Mouse (Mus musculus) cerebellum, postnatal 10 days (tissue): ENCODE measurements around the gene Flywch1.

Experiments used
- DNase-seq, 2 experiments: peaks; one replicate each; pipeline ENCODE4 v3.0.0; 2021; ENCODE audit warnings: mixed read lengths in 2 of 2

Gene Flywch1

DNA sequence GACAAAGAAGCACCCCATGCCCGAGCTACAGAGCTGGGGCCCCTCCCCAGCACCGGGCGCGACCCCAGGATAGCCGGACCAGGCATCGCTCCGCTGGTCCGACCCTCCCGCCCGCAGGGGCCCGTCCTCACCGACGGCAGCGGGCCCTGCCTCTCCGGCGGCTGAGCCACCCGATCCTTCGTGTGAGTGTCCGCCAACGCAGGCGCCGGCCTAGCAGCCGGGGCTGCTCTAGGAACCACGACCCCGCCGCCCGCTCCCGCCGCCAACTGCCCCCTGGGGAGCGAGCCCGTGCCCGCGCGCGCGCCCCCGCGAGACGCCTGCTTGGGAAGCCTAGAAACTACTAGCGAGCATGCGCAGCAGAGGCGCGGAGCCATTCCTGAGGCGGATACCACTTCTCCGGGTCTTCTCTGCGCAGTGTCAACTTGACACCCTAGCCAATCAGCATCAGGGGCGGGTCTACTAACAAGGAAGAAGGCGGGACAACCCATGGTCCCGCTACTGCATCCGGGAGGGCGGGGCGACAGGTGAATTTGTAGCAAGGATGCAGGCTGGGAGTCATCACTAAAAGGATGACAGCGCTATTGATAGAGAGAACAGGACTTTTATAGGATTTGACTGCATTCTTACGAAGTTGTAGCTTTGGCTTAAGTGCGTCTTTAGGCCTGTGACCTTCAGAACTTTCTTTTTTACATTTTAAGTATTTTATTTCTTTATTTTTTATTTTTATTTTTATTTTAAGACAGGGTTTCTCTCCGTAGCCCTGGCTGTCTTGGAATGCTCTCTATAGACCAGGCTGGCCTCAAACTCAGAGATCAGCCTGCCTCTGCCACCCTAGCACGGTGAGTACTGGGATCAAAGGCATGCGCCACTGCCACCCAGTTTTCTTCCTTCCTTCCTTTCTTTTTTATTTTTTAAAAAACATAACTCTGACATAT lies at the start of gene Flywch1:
Flywch1 (minus strand) TSS at position 319 of the 935 bp plus-strand sequence.
- peak; percentile 100 for DNase-seq

DNA sequence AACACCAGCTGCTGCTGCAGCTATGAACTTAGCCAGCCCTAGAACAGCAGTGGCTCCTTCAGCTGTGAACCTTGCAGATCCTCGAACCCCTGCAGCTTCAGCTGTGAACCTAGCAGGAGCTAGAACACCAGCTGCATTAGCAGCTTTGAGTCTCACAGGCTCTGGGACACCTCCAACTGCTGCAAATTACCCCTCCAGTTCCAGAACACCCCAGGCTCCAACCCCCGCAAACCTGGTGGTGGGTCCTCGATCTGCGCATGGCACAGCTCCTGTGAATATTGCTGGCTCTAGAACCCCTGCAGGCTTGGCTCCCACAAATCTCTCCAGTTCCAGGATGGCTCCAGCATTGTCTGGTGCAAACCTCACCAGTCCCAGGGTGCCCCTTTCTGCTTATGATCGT lies 49.3 kb upstream of the Flywch1 start:
- DNase-seq: peak in 1 of 2 experiments; percentile 21

DNA sequence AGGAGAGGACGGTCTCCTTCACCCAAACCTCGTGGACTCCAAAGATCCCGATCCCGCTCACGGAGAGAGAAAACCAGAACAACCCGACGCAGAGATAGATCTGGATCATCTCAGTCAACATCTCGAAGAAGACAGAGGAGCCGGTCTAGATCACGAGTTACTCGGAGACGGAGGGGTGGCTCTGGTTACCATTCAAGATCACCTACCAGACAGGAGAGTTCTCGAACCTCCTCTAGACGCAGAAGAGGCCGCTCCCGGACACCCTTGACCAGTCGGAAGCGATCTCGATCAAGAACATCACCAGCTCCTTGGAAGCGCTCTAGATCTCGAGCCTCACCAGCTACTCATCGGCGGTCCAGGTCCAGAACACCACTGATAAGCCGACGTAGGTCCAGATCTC lies 47.8 kb upstream of the Flywch1 start:
- peak in 1 of 2 experiments; percentile 17 for DNase-seq

DNA sequence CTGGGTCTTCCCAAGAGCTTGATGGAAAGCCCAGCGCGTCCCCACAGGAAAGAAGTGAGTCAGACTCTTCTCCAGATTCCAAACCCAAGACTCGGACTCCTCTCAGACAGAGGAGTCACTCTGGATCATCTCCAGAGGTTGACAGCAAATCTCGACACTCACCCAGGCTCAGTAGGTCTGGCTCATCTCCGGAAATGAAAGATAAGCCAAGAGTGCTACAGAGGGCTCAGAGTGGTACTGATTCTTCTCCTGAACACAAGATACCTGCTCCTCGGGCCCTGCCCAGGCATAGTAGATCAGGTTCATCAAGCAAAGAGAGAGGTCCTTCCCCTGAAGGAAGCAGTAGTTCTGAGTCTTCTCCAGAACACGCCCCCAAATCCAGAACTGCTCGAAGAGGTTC lies 47.2 kb upstream of the Flywch1 start:
- DNase-seq: peak in 1 of 2 experiments; percentile 15

DNA sequence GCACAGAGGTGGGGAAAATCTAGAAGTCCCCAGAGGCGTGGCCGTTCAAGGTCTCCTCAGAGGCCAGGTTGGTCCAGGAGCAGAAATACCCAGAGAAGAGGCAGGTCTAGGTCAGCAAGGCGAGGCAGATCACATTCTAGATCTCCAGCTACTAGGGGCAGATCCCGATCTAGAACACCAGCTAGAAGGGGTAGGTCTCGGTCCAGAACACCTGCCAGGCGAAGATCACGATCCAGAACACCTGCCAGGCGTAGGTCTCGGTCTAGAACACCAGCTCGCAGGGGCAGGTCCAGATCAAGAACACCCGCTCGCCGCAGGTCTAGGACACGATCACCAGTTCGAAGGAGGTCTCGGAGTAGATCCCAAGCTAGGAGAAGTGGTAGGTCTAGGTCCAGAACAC lies 44.2 kb upstream of the Flywch1 start:
- peak in 1 of 2 experiments; percentile 13 for DNase-seq

DNA sequence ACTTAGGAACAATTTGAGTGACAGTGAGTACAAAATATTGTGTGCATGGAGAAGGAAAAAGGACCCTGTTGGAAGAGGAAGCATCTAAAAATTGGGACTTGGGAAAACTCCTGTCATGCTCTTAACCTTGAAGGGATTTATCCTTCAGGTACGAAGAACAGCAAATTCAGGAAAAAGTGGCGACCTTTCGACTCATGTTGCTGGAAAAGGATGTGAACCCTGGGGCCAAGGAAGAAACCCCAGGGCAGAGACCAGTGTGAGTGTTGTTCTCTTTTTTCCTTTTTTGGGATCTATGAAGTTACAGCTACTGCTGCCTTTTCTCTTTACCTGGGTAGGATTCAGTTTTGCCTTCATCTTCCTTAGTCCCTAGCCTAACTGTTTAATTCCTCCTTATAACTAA lies 36.5 kb upstream of the Flywch1 start:
- DNase-seq: no peak

DNA sequence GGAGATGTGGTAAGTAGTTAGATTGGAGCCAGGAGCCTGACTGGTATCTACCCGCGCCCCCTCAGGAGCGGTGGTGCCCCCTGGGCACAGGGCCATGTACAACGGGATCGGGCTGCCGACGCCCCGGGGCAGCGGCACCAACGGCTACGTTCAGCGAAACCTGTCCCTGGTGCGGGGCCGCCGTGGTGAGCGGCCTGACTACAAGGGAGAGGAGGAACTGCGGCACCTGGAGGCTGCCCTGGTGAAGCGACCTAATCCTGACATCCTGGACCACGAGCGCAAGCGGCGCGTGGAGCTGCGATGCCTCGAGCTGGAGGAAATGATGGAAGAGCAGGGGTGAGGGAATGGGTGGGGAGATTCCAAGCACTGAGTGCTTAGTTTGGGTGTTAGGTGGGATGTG lies 35.5 kb upstream of the Flywch1 start:
- DNase-seq: peak in 1 of 2 experiments; percentile 55

DNA sequence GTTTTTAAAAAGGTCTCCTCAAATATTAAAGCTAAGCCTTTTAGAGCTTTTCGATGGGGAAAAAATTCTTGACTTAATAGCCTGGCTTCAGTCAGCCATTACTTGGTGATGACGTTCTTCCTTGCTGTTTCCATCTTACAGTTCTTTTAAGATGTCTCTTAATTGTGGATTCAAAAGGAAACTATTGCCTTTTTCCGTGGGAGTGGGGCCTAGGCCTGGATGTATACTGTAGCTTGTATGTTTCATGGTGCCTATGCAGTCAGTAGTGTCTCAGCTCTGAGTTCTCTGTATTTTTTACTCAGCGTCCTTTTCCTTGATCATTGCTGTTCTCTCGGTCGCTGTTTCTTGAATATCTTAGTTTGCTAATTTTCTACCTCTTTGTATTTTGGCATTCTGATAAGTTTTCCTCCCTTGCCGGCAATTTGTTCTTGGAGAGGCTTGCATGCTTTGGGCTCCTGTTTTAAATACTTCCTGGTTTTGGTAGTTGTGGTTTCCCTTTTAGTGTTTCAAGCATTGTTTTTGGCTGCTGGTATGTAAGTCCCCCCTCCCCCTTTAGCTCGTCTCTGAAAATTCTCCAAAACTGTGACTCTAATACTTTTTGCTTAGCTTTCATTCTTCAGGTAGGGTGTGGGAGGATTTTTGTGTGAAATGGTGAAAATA lies 33.2 kb upstream of the Flywch1 start:
- no peak for DNase-seq

DNA sequence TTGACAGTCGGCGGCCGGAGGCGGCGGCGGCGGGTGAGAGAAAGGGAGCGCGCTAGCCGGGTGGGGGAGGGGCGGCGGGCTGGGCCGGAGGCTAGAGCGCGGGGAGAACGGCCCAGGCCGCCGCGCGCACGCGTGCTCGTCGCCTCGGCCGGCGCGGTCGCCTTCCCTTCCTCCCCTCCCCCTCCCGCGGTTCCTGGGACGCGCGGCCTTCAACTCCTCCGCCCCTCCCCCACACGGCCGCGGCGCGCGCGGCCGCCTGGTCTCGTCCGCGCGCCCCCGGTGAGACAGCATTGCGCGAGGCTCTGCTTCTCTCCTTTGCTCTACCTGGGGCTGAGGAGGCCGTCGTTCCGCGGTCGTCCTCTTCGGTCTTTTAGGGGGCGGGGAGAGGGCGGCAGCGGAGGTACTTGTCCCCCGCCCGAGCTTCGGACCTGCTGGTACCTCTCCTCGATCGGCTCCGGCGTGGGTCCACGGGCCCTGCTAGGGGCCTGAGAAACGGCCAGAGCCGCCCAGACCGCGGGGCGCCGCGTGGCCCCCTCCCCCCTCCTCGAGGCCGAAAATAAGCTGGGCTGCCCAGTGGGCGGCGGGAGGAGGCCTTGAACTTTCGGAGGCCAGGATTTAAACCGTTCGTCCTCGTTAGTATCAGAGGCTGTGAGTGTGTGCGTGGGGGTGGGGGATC lies 32.1 kb upstream of the Flywch1 start:
- DNase-seq: peak; percentile 95

DNA sequence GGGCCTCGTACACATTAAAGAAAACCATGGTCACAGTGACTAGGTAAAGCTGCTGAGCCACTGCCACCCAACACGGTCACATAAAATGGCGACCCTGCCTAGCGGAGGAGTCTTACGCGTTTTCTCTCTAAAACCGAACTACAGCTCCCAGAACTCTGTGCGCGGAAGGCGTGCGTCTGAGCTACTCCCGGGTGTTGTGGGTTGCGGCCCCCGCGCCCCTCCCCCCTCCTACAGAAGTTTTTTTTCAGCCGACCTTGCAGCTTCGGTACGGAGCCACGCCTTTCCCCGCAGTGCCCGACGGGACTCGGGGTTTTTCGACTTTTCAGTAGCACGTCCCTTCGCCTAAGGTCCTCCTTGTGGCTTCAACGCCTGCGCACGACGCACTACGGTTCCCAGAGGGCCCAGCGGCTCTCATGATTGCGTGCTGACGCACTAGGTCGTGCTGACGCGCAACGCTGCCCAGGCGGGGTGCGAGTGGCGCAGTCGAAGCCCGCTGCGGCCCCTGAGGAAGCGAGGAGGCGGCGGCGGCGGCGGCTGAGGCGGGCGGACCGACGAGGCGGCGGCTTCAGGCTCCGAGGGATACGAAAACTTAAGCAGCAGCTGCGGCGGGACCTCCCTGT lies 31.5 kb upstream of the Flywch1 start:
- peak; percentile 98 to 99 for DNase-seq

DNA sequence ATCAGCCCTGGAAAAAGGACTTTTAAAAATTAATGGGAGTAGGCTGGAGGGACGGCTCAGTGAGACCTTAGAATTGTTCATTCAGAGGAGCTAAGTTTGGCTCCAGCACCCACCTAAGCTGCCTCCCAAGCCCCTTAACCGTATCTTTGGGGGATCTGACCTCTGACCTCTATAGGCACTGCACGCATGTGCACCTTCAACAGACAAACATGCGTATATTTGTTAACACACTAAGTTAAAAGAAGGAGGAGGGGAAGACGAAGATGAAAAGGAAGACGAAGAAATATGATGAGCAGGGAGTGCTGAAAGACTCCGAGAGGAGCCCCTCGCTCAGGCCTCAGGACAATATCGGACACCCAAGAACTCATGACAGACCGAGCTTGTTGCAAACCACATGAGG lies 30.2 kb upstream of the Flywch1 start:
- no peak for DNase-seq

DNA sequence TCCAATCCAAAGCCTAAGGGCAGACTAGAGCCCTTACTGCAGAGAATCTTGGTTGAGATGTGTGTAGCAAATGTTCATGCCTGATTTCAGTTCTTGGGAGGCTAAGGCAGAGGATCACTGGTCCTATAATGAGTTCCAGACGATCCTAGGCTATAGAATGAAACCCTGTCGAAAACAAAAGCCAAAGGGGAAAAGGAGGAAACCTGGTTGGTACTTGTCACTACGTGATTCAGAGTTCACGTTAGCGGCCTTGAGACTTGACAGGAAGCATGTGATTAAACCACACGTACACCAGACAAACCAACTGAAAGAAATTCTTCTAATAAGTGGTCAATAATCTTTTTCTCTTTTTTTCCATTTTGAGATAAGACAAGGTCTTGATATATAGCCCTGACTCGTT lies 25.9 kb upstream of the Flywch1 start:
- DNase-seq: no peak

DNA sequence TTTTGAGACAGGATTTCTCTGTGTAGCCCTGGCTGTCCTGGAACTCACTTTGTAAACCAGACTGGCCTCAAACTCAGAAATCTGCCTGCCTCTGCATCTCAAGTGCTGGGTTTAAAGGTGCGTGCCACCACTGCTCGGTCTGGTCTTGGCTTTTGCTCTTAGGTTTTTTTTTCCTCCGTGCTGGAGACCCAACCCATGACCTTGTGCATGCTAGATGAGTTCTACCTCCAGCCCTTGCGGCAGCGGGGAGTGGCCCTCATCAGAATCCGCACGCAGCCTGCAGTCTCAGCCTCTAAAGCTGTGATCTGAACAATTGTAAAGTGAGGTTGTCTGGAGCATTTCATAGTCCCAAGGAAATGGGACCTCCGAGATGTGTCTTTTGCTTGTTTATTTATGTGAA lies 23.9 kb upstream of the Flywch1 start:
- no peak for DNase-seq

DNA sequence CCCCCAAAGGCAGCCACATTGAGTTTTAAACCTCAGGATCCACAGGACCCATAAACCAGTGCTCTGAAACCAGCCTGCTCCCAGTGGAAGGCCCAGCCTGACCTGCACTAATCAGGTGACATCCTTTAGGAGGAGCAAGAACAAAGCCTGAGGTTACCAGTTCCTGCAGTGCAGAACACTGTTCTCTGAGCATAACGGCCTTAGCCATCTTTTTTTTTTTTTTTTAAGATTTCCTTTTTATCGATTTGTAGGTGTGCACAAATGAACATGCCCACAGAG lies 19.6 kb upstream of the Flywch1 start:
- peak in 1 of 2 experiments; percentile 22 for DNase-seq

DNA sequence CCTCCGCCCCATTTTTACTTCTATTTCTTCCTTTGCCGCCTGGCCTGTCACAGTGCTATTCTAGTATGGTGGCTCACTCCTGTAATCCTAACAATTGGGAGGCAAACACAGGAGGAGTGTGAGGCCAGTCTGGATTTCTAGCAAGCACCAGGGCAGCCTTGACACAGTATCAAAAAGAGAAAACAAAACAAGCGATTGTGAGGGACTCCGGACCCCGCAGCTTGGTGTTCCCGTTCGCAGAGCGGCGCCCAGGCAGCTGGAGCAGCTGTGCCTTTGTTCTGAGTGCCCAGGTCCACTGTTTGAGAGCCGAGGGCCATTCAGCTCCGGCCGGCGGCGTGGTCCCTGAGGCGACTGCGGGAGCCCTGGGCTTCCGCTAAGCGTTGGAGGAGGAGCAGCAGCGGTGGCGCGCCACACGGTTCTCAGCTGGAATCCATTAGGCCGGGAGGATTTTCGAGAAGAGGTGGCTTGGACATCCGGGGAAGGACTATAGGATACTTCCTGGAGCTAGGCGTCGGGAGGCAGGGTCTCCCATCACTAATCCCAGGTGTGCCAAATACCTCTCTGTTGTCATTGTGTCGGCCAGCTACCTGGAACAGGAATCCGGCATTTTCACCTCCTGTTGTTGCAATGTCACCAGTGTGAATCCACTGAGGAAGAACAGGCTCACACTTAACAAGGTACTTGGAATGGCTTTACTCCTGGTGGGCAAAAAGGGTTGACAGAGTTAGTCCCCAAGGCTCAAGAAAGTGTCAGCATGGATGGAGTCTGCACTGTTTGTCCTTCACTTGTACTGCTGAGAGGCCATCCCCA lies 19.1 kb upstream of the Flywch1 start, which contains the start of gene Srrm2:
Srrm2 (plus strand) TSS at position 264 of the 810 bp plus-strand sequence.
- DNase-seq: peak; percentile 68 to 71

DNA sequence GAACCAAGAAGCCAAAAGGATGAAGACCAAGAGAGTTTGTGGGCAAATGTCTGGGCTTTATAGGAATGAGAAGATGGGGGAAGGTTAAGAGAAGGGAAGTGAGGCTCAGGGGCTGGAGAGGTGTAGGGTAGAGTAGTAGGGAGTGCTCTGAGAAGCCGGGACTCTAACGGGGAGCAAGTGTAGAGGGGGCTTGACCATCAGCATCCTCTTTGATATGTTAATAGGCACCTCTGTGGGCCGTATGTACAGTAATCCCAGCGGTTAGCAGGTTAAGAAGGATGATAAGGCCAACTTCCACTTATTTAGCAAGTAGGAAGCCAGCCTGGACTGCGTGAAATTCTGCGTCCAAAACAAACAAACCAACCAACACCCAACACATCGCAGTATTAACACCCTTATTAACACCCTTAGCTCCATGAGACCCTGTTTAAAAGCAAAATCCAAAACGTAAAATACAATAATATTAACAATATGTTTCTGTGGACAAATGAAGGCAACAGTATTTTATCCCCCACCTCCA lies 18.4 kb upstream of the Flywch1 start:
- DNase-seq: no peak

DNA sequence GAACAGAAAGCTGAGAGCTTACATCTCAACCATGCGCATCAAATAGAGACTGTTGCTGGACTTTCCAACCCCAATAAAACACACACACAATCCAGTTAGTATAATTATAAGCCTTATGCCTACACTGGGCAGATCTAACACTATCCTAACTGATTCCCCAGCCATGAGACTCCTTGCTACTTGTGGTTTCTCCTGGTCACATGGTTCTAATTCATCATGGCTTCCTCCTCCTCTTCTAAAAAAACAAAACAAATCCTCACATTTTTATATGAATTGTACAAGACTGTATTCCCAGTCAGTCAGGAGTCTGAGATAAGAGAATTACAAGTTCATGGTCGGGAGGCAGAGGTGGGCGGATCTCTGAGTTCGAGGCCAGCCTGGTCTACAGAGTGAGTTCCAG lies 17.6 kb upstream of the Flywch1 start:
- DNase-seq: no peak

DNA sequence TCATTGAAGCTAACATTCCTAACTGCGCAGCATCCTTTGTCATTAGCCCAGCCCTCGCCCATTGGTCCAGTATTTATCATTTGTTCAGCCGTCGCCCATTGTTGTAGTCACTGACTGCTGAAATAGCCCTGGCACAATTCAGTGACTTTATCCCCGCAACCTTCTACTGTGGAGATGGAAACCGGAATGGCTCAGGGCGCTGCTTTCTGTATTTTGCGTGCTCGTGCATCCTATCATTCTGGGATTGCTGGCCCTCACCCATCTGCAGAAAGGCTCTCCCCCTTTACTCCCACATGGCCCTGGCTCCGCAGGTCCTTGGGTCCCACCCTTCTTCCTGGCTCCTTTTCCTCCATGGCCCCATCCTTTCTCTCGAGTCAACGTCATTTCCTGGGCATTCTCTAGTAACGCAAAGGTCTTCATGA lies 15.1 kb upstream of the Flywch1 start:
- DNase-seq: peak; percentile 59 to 71

DNA sequence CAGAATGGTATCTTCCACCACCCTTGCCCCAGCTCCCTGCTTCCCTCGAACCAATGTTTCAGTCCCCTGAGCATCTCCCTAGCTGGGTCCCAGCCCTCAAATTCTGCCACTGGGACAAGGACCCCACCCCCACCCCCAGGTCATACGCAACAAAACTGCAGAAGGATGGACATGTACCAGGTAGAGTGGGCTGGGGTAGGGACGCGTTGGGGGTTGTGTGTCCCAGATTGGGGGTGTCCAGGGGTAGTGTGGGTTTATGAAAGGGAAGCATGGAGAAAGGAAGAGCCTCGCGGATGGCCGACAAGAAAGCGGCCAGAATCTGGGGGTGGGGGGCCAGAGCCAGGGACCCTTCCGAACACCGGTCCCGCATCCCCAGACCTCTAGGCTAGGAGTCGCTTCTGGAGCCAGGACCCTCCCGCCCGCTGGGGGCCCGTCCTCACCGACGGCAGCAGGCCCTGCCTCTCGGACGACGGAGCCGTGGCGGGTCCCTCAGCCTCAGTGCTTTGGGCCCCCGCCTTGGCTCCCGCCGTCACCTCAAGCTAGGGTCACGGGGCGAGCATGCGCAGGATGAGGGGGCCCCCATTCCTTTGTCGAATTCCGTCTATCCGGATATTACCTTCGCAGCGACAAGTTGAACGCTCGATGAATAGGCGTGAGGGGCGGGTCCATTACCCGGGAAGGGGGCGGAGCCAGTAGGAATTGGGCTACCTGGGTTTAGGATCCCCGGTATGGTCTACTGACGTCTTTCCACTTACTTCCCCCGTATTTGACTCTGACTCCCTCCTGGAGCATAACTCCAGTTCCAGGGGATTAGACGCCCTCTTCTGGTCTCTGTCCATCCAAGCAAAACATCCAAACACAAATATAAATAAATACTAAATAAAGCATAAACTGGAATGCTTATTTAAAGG lies 14.4 kb upstream of the Flywch1 start, which contains the start of gene Flywch2:
Flywch2 (minus strand) TSS at position 521 of the 911 bp plus-strand sequence.
- peak; percentile 96 to 97 for DNase-seq

DNA sequence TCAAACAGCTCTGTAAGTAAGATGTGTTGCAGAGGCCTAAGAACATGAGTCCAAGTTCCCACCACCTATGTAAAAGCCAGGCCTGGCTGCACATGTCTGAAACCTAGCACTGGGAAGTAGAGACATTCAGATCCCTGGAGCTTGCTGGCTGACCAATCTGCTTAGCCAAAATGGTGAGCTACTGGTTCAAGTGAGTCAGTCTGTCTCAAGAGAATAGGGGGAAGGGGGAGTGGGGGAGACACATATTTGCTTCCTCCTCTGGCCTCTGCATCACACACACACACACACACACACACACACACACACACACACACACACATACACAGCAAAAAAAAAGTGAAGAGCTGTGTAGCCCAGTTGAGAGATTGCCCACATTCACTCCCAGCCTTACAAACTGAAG lies 11.9 kb upstream of the Flywch1 start:
- no peak for DNase-seq

DNA sequence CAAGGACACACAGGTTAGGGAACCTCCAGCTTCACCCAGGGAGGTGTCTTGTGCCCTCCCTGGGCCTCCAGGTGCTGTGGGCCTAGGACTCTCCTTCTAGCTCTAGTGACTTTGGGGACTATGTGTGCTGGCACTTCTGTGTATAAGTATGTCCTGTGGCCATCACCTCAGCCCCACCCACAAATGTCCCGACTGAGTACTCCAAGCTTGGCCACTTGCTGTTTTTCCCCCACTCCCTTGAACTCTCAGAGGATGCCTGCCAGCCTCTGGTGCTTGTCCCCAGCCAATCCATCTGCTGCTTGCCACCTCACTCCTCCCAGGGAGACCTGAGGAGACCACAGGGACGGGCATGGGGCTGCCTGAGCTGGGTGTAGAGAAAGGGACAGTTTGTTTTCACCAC lies 7.0 kb upstream of the Flywch1 start:
- no peak for DNase-seq
